Mouse (Mus musculus) lung, postnatal 0 days (tissue): ENCODE results near the gene Hcst.

Experiments used
- CTCF ChIP-seq: IDR thresholded peaks from 2 replicates; pipeline ENCODE4 v1.5.1; 2016; ENCODE audit warnings: antibody characterized with exemption, mild to moderate bottlenecking
- EP300 ChIP-seq: IDR thresholded peaks from 2 replicates; pipeline ENCODE4 v1.6.1; 2016; ENCODE audit warnings: antibody characterized with exemption, mild to moderate bottlenecking, control low read depth

- TF ChIP-seq CTCF: no peak
- no peak for TF ChIP-seq EP300
These were observed at the start of gene Hcst for GRCm38 (mm10) chr7:30419561-30420499.
